Mouse (Mus musculus): Measurements from ENCODE around the gene Col15a1. TPM values are rescaled to one million over a fixed set of nuclear protein-coding genes. Genes with fewer than 3 reads are reported as not detected.

Col15a1 gene
- polyA plus RNA-seq, 1 experiment from 2014 or later: 6.4 TPM

GRCm38 (mm10) chr4:47288306-47288705 is 80.3 kb downstream of the Col15a1 start:
- no peak for ATAC-seq (ENCODE audit: extremely low read depth, insufficient number of reproducible peaks, low FRiP score, low TSS enrichment)

GRCm38 (mm10) chr4:47289526-47289925 is 81.6 kb downstream of the Col15a1 start:
- Histone ChIP-seq H3K36me3 (no peaks in the 10 kb centered on the region), H3K9me3 (no peaks in the 10 kb centered on the region), H3K9ac (no peak overlapping the region), H3K27ac (replicated peaks) (no peak overlapping the region), H3K4me1 (peaks cover 21% of the 10 kb centered on the region), H3K4me3 (no peak overlapping the region), H3K27me3 (replicated peaks) (no peaks in the 10 kb centered on the region; the same call in 1 of the 2 replicates), H3K4me2 (no peak overlapping the region)
- 78% methylated on average over 3 of the region's 3 CpGs for WGBS
- ATAC-seq (ENCODE audit: extremely low read depth, insufficient number of reproducible peaks, low FRiP score, low TSS enrichment): no peak

More at GRCm38 (mm10) chr4:47288306-47288705, 80.3 kb downstream of the Col15a1 start:
- H3K36me3 ChIP-seq: no peaks in the 10 kb centered on the region
- no peaks in the 10 kb centered on the region for H3K9me3 ChIP-seq
- H3K4me3 ChIP-seq: no peak overlapping the region
- peaks cover 22% of the 10 kb centered on the region for H3K4me1 ChIP-seq
- no peaks in the 10 kb centered on the region; the same call in 1 of the 2 replicates for H3K27me3 ChIP-seq (replicated peaks)
- no peak overlapping the region for H3K27ac ChIP-seq (replicated peaks)
- H3K4me2 ChIP-seq: no peak overlapping the region
- H3K9ac ChIP-seq: no peak overlapping the region
- 59% methylated on average over 4 of the region's 4 CpGs for WGBS

GRCm38 (mm10) chr4:47290448-47290847 is 82.5 kb downstream of the Col15a1 start:
- H3K4me3 ChIP-seq: no peak overlapping the region
- H3K27ac ChIP-seq (replicated peaks): no peak overlapping the region
- peaks cover 13% of the 10 kb centered on the region for H3K4me1 ChIP-seq
- ATAC-seq (ENCODE audit: extremely low read depth, insufficient number of reproducible peaks, low FRiP score, low TSS enrichment): no peak
- H3K9me3 ChIP-seq: no peaks in the 10 kb centered on the region
- H3K4me2 ChIP-seq: no peak overlapping the region
- no peak overlapping the region for H3K9ac ChIP-seq
- no peaks in the 10 kb centered on the region; the same call in 1 of the 2 replicates for H3K27me3 ChIP-seq (replicated peaks)
- WGBS: 60% methylated on average over 2 of the region's 2 CpGs
- H3K36me3 ChIP-seq: no peaks in the 10 kb centered on the region

- no peaks in the 10 kb centered on the region for H3K36me3 ChIP-seq
Observed at GRCm38 (mm10) chr4:47291013-47291412, 83.1 kb downstream of the Col15a1 start.

GRCm38 (mm10) chr4:47292956-47293355 is 85.0 kb downstream of the Col15a1 start:
- Histone ChIP-seq H3K9ac (no peak overlapping the region), H3K9me3 (no peaks in the 10 kb centered on the region), H3K4me3 (no peak overlapping the region), H3K4me1 (peaks cover 22% of the 10 kb centered on the region), H3K27ac (replicated peaks) (no peak overlapping the region), H3K36me3 (no peaks in the 10 kb centered on the region), H3K27me3 (replicated peaks) (no peaks in the 10 kb centered on the region; the same call in 1 of the 2 replicates), H3K4me2 (no peak overlapping the region)
- ATAC-seq (ENCODE audit: extremely low read depth, insufficient number of reproducible peaks, low FRiP score, low TSS enrichment): no peak
- WGBS: 54% methylated on average over 4 of the region's 4 CpGs

More at GRCm38 (mm10) chr4:47291013-47291412, 83.1 kb downstream of the Col15a1 start:
- Histone ChIP-seq H3K4me2 (no peak overlapping the region), H3K4me3 (no peak overlapping the region), H3K9ac (no peak overlapping the region), H3K4me1 (peaks cover 18% of the 10 kb centered on the region), H3K27me3 (replicated peaks) (no peaks in the 10 kb centered on the region; the same call in 1 of the 2 replicates), H3K9me3 (no peaks in the 10 kb centered on the region), H3K27ac (replicated peaks) (no peak overlapping the region)
- 69% methylated on average over 1 of the region's 1 CpGs for WGBS
- ATAC-seq (ENCODE audit: extremely low read depth, insufficient number of reproducible peaks, low FRiP score, low TSS enrichment): no peak

GRCm38 (mm10) chr4:47293771-47294543 is 86.0 kb downstream of the Col15a1 start:
- Histone ChIP-seq H3K4me3 (no peak overlapping the region), H3K4me2 (no peak overlapping the region), H3K36me3 (peaks cover 6% of the 10 kb centered on the region; the same call in 1 of the 2 replicates), H3K4me1 (peaks cover 22% of the 10 kb centered on the region), H3K27me3 (replicated peaks) (no peaks in the 10 kb centered on the region; the same call in 1 of the 2 replicates), H3K27ac (replicated peaks) (no peak overlapping the region), H3K9me3 (peaks cover 10% of the 10 kb centered on the region), H3K9ac (no peak overlapping the region)
- ATAC-seq (ENCODE audit: extremely low read depth, insufficient number of reproducible peaks, low FRiP score, low TSS enrichment): no peak
- WGBS: 67% methylated on average over 16 of the region's 16 CpGs

- H3K27ac ChIP-seq (replicated peaks): no peak overlapping the region
- H3K27me3 ChIP-seq (replicated peaks): no peaks in the 10 kb centered on the region; the same call in 1 of the 2 replicates
- H3K4me2 ChIP-seq: no peak overlapping the region
- peaks cover 16% of the 10 kb centered on the region for H3K9me3 ChIP-seq
- no peak overlapping the region for H3K4me3 ChIP-seq
- ATAC-seq (ENCODE audit: extremely low read depth, insufficient number of reproducible peaks, low FRiP score, low TSS enrichment): no peak
- 83% methylated on average over 7 of the region's 7 CpGs for WGBS
- H3K9ac ChIP-seq: no peak overlapping the region
- peaks cover 12% of the 10 kb centered on the region for H3K36me3 ChIP-seq
- peaks cover 22% of the 10 kb centered on the region for H3K4me1 ChIP-seq
Observed at GRCm38 (mm10) chr4:47294544-47295070, 86.6 kb downstream of the Col15a1 start.

- Histone ChIP-seq H3K4me1 (peaks cover 22% of the 10 kb centered on the region), H3K36me3 (peaks cover 12% of the 10 kb centered on the region), H3K4me3 (no peak overlapping the region), H3K9me3 (peaks cover 16% of the 10 kb centered on the region), H3K9ac (no peak overlapping the region), H3K27ac (replicated peaks) (peak overlapping the region; percentile 53), H3K4me2 (no peak overlapping the region), H3K27me3 (replicated peaks) (no peaks in the 10 kb centered on the region)
- no peak for ATAC-seq (ENCODE audit: extremely low read depth, insufficient number of reproducible peaks, low FRiP score, low TSS enrichment)
- WGBS: 29% methylated on average over 3 of the region's 3 CpGs
Observed at GRCm38 (mm10) chr4:47295547-47295946, 87.6 kb downstream of the Col15a1 start.

- Histone ChIP-seq H3K36me3 (peaks cover 12% of the 10 kb centered on the region), H3K9ac (no peak overlapping the region), H3K9me3 (peaks cover 16% of the 10 kb centered on the region), H3K4me1 (peaks cover 10% of the 10 kb centered on the region), H3K4me2 (no peak overlapping the region), H3K27me3 (replicated peaks) (no peaks in the 10 kb centered on the region), H3K27ac (replicated peaks) (no peak overlapping the region), H3K4me3 (no peak overlapping the region)
- no peak for ATAC-seq (ENCODE audit: extremely low read depth, insufficient number of reproducible peaks, low FRiP score, low TSS enrichment)
- WGBS: 75% methylated on average over 2 of the region's 2 CpGs
Observed at GRCm38 (mm10) chr4:47300701-47301100, 92.7 kb downstream of the Col15a1 start.

GRCm38 (mm10) chr4:47302610-47303009 is 94.6 kb downstream of the Col15a1 start:
- Histone ChIP-seq H3K27me3 (replicated peaks) (peaks cover 7% of the 10 kb centered on the region; the same call in 1 of the 2 replicates), H3K27ac (replicated peaks) (no peak overlapping the region), H3K4me2 (no peak overlapping the region), H3K9me3 (peaks cover 16% of the 10 kb centered on the region), H3K9ac (no peak overlapping the region), H3K4me3 (no peak overlapping the region), H3K4me1 (peaks cover 2% of the 10 kb centered on the region; the same call in 1 of the 2 replicates), H3K36me3 (peaks cover 12% of the 10 kb centered on the region)
- 79% methylated on average over 7 of the region's 7 CpGs for WGBS
- ATAC-seq (ENCODE audit: extremely low read depth, insufficient number of reproducible peaks, low FRiP score, low TSS enrichment): no peak

- WGBS: 71% methylated on average over 5 of the region's 5 CpGs
- Histone ChIP-seq H3K4me1 (peaks cover 5% of the 10 kb centered on the region), H3K9ac (no peak overlapping the region), H3K36me3 (peaks cover 9% of the 10 kb centered on the region; the same call in 1 of the 2 replicates), H3K4me3 (no peak overlapping the region), H3K27ac (replicated peaks) (no peak overlapping the region), H3K9me3 (peaks cover 11% of the 10 kb centered on the region), H3K4me2 (no peak overlapping the region), H3K27me3 (replicated peaks) (peaks cover 7% of the 10 kb centered on the region; the same call in 1 of the 2 replicates)
- no peak for ATAC-seq (ENCODE audit: extremely low read depth, insufficient number of reproducible peaks, low FRiP score, low TSS enrichment)
Observed at GRCm38 (mm10) chr4:47303340-47303998, 95.5 kb downstream of the Col15a1 start.

All from heart, embryonic 13.5 days (tissue).